Mouse (Mus musculus) myocyte (in vitro differentiated cells): ENCODE measurements at regions not wholly inside any gene's neighbourhood (a gene's known extent, or its start where the extent isn't known, plus 50 kb on each side); places are given as distances from the start of the nearest gene placed in this dataset.

Source experiments
- CEBPB ChIP-seq: IDR thresholded peaks from 2 replicates; pipeline ENCODE4 v1.6.1; 2011; ENCODE audit warnings: mild to moderate bottlenecking, moderate library complexity; ENCODE audit not compliant: poor library complexity, insufficient read depth, severe bottlenecking
- E2F4 ChIP-seq: IDR thresholded peaks from one replicate; pipeline ENCODE4 v1.6.1; 2011; ENCODE audit warnings: mild to moderate bottlenecking, control low read depth, moderate library complexity; ENCODE audit not compliant: insufficient read depth
- MAX ChIP-seq: IDR thresholded peaks from one replicate; pipeline ENCODE4 v1.6.1; 2011; ENCODE audit warnings: low read depth, mild to moderate bottlenecking, control low read depth
- POLR2A ChIP-seq: IDR thresholded peaks from one replicate; pipeline ENCODE4 v1.6.1; 2011; ENCODE audit warnings: low read depth, mild to moderate bottlenecking, control low read depth, moderate library complexity; ENCODE audit not compliant: insufficient read length
- POLR2AphosphoS2 ChIP-seq: IDR thresholded peaks from one replicate; pipeline ENCODE4 v1.6.1; 2011; ENCODE audit warnings: low read depth, control low read depth; ENCODE audit not compliant: insufficient read length
- SRF ChIP-seq: IDR thresholded peaks from one replicate; pipeline ENCODE4 v1.6.1; 2011; ENCODE audit warnings: low read depth; ENCODE audit not compliant: control insufficient read depth, insufficient read length
- USF1 ChIP-seq: IDR thresholded peaks from one replicate; pipeline ENCODE4 v1.6.1; 2011; ENCODE audit warnings: low read depth, mild to moderate bottlenecking, control low read depth, moderate library complexity

GRCm38 (mm10) chr7:61836827-61837226 lies 509.5 kb upstream of the Ndn start:
- TF ChIP-seq POLR2A (no peak), POLR2AphosphoS2 (no peak), CEBPB (no peak), SRF (no peak), E2F4 (no peak), MAX (no peak), USF1 (no peak)
